Mouse (Mus musculus) lung, postnatal 0 days (tissue): Measurements from ENCODE around the gene Slc6a2.

ENCODE experiments used
- CTCF ChIP-seq: IDR thresholded peaks from 2 replicates; pipeline ENCODE4 v1.5.1; 2016; ENCODE audit warnings: antibody characterized with exemption, mild to moderate bottlenecking
- EP300 ChIP-seq: IDR thresholded peaks from 2 replicates; pipeline ENCODE4 v1.6.1; 2016; ENCODE audit warnings: antibody characterized with exemption, mild to moderate bottlenecking, control low read depth

DNA sequence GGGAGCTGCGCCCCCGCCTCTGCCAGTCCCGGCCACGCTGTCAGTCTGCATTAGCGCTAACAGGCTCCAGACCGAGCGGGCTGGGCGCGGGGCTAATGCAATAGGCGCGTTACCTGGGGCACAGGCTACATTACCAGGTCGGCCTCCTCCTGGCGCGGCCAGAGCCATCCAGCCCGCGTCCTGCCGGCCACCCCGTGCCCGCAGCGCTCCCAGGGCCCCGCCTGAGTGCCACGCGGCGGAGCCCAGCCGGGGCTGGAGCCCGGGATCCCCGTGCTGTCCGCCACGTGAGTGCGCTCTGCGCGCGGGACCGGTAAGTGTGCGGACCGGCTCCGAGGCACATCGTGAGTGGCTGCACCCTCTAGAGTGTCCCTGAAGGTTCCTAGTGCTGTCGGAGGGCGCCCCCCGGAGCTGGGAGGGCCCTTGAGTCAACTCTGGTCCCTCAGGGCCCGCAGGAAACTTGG, 602 bp downstream of the Slc6a2 start:
- TF ChIP-seq CTCF: no peak
- no peak for TF ChIP-seq EP300
